Mouse (Mus musculus) forebrain, embryonic 11.5 days (tissue): Measurements from ENCODE around the gene T. TPM values are rescaled to one million over a fixed set of nuclear protein-coding genes. Genes with fewer than 3 reads are reported as not detected.

Source experiments
- polyA plus RNA-seq: library from polyadenylated mRNA; unstranded; fragments of >200 nt; fragmentation: Nextera tagmentation; extraction: Ambion mirVana; gene quantifications from 2 replicates; pipeline ENCODE4 v1.2.1, GENCODE M21; 2014

T gene
- polyA plus RNA-seq, 1 experiment from 2014 or later = 0.67 TPM

Other genes with a start within 250 kb of the T start
- gene Ccr6, start 198.4 kb upstream of the T start, polyA plus RNA-seq = not detected in 2 replicates
- 87.7 and 87.9 TPM in 2 replicates for gene Mpc1, start 151.5 kb upstream of the T start, polyA plus RNA-seq
- gene Sft2d1, start 123.3 kb upstream of the T start, polyA plus RNA-seq = 54.8 and 69.1 TPM in 2 replicates
- gene Prr18, start 97.0 kb upstream of the T start, polyA plus RNA-seq = 1.2 and 1.6 TPM in 2 replicates
- 0.33 and 0.59 TPM in 2 replicates for gene T2, start 78.4 kb upstream of the T start, polyA plus RNA-seq
- gene Pde10a, start 90.9 kb downstream of the T start, polyA plus RNA-seq = 7.8 and 9.0 TPM in 2 replicates
- not detected in 2 replicates for gene Gm17087, start 132.5 kb downstream of the T start, polyA plus RNA-seq